Mouse (Mus musculus) C3H10T1/2 (cell line): ENCODE measurements around the gene Olfr623. TPM values are rescaled to one million over a fixed set of nuclear protein-coding genes. Genes with fewer than 3 reads are reported as not detected.

ENCODE experiments used
- polyA plus RNA-seq, 2 experiments: library from polyadenylated mRNA; unstranded; fragments of >200 nt; fragmentation: generic; extraction: Trizol; gene quantifications; one replicate each; pipeline ENCODE4 v1.2.1; 2012; ENCODE audit warnings: missing spikeins in 2 of 2

The Olfr623 gene
- not detected for polyA plus RNA-seq

DNA sequence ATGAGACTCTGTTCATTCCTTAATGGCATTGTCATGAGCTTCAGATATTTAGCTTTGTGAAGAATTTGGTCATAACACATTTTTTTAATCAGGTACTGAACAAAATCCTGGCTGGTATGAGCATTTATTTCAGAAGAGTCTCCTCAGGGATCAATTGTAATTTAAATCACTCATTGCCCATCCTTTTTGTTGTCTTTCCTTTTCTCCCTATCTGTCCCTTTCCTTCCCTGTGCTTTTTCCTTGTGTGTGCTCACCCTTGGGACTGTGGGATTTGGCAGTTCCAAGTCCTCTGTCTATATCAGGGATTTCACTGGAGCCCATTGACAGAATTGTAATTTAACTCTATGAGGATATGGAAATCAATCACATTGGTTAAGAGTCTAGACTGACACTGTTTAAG is at the start of gene Olfr623:
Olfr623 (minus strand) TSS at position 101 of the 400 bp plus-strand sequence.

DNA sequence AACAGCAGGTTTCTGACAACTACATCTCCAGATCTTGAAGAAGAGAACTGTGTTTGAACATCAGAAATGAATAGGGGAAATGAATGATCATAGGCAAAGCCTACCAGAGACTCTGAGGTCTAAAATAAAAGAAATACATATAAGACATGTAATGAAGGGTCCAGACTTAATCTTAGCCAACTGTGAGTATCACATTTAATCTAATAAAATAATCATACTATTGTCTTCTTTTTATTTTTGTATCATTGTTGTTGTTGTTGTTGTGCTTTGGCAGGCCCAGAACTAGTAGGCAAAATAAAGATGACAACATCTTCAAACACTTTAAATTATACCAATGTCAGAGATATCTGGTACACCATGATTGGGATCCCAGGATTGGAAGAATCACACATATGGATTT is 18.9 kb upstream of the Olfr623 start, which contains the start of gene Olfr625-ps1:
Olfr625-ps1 (plus strand) TSS at position 301 of the 400 bp plus-strand sequence.

DNA sequence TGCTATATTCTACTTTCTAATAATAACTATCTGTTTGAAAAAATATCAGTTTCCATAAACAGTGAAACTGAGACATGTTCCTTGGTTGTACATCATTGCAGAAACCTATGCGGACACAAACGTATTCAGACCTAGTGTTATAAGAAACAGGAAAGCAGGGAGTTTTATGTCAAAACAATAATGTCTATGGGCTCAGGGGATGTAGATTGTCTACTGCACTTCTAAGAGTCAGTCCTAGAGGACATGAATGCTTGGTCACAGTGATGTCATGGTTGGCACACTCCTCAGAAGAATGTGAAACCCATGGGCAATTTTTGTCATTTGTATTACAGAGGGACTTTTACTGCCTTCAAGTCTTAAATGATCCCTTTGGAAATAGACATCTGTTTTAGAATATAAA is 7.6 kb upstream of the Olfr623 start, which contains the start of gene Olfr624:
Olfr624 (minus strand) TSS at position 101 of the 400 bp plus-strand sequence.

DNA sequence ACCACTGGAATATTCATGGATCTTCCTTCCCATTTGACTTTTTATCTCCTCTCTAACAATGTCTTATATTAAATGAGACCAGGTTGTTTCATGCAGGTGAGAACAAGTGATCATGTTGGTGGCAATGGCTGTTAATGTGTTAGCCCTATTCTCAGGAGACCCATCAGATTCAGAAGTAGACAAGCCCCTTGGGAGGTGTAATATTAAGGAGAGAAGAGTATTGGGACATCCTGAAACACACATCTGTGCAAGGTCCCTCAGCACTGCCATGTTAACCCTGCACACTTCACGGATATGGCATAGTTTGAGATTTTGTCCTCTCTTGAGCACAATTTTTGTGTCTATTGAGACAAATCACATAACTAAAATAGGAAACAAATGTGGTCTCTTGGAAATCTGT is 20.9 kb downstream of the Olfr623 start, which contains the start of gene Olfr622:
Olfr622 (minus strand) TSS at position 101 of the 400 bp plus-strand sequence.

DNA sequence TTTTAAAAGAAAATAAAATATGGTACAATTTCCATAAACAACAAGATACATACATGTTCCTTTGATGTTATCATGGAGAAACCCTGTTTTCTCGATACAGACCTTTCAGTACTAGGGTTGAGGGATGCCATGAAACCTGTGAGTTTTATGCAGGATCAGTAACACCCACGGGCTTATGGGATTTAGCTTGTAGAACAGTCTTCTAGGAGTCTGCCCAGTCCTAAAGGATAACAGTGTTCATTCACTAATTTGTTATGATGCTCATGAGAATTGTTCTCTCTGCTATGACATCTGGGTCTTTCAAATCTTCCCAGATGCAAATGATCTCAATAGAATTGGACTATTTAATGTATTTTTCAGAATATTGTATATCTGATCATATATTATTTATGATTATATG is 51.1 kb downstream of the Olfr623 start, which contains the start of gene Olfr620:
Olfr620 (minus strand) TSS at position 101 of the 400 bp plus-strand sequence.

Other genes with a start within 250 kb of the Olfr623 start
- gene Usp17lc, start 248.6 kb downstream of the Olfr623 start, polyA plus RNA-seq: not detected
- gene Olfr605, start 218.3 kb downstream of the Olfr623 start, polyA plus RNA-seq: not detected
- not detected for gene Olfr606, start 214.7 kb downstream of the Olfr623 start, polyA plus RNA-seq
- gene Olfr607, start 199.5 kb downstream of the Olfr623 start, polyA plus RNA-seq: not detected
- gene Olfr608, start 193.8 kb downstream of the Olfr623 start, polyA plus RNA-seq: not detected
- gene Olfr609, start 165.6 kb downstream of the Olfr623 start, polyA plus RNA-seq: not detected
- not detected for gene Olfr610, start 151.6 kb downstream of the Olfr623 start, polyA plus RNA-seq
- not detected for gene Olfr611, start 142.9 kb downstream of the Olfr623 start, polyA plus RNA-seq
- not detected for gene Olfr612, start 121.0 kb downstream of the Olfr623 start, polyA plus RNA-seq
- not detected for gene Olfr613, start 115.6 kb downstream of the Olfr623 start, polyA plus RNA-seq
- gene Olfr615, start 107.6 kb downstream of the Olfr623 start, polyA plus RNA-seq: not detected
- gene Olfr616, start 94.6 kb downstream of the Olfr623 start, polyA plus RNA-seq: not detected
- gene Olfr617, start 90.6 kb downstream of the Olfr623 start, polyA plus RNA-seq: not detected
- gene Olfr618, start 73.6 kb downstream of the Olfr623 start, polyA plus RNA-seq: not detected
- gene Olfr619, start 63.1 kb downstream of the Olfr623 start, polyA plus RNA-seq: not detected
- not detected for gene Olfr620, start 51.2 kb downstream of the Olfr623 start, polyA plus RNA-seq
- gene Olfr622, start 21.0 kb downstream of the Olfr623 start, polyA plus RNA-seq: not detected
- not detected for gene Olfr624, start 7.5 kb upstream of the Olfr623 start, polyA plus RNA-seq
- gene Olfr625-ps1, start 19.0 kb upstream of the Olfr623 start, polyA plus RNA-seq: not detected
- not detected for gene Olfr243, start 51.0 kb upstream of the Olfr623 start, polyA plus RNA-seq
- not detected for gene Olfr628, start 66.7 kb upstream of the Olfr623 start, polyA plus RNA-seq
- not detected for gene Olfr629, start 81.2 kb upstream of the Olfr623 start, polyA plus RNA-seq
- gene Olfr630, start 93.6 kb upstream of the Olfr623 start, polyA plus RNA-seq: not detected
- gene Olfr69, start 107.9 kb upstream of the Olfr623 start, polyA plus RNA-seq: not detected
- not detected for gene Olfr68, start 116.0 kb upstream of the Olfr623 start, polyA plus RNA-seq
- not detected for gene Olfr67, start 128.1 kb upstream of the Olfr623 start, polyA plus RNA-seq
- not detected for gene Hbb-bt, start 150.3 kb upstream of the Olfr623 start, polyA plus RNA-seq
- not detected for gene Hbb-bs, start 164.4 kb upstream of the Olfr623 start, polyA plus RNA-seq
- gene Hbb-bh2, start 176.8 kb upstream of the Olfr623 start, polyA plus RNA-seq: not detected
- under 1 TPM; 0.08 to 0.97 TPM for gene Hbb-bh1, start 179.5 kb upstream of the Olfr623 start, polyA plus RNA-seq
- under 1 TPM in 1 of 2 experiments, not detected in 1; 0.06 TPM for gene Hbb-y, start 189.5 kb upstream of the Olfr623 start, polyA plus RNA-seq
- not detected for gene Olfr66, start 222.6 kb upstream of the Olfr623 start, polyA plus RNA-seq
- gene Olfr64, start 230.8 kb upstream of the Olfr623 start, polyA plus RNA-seq: not detected
- gene Olfr65, start 239.8 kb upstream of the Olfr623 start, polyA plus RNA-seq: under 1 TPM in 1 of 2 experiments, not detected in 1; 0.05 TPM